Mouse (Mus musculus) cerebellum, postnatal 36 days (tissue): Measurements from ENCODE around the gene Nhlh2.

Source experiments
- DNase-seq, 2 experiments: peaks; one replicate each; pipeline ENCODE4 v3.0.0; 2021 to 2022; ENCODE audit warnings: mixed read lengths in 2 of 2

Nhlh2 gene

GRCm38 (mm10) chr3:102025659-102026058 lies 15.8 kb downstream of the Nhlh2 start:
- DNase-seq, result no peak

DNA sequence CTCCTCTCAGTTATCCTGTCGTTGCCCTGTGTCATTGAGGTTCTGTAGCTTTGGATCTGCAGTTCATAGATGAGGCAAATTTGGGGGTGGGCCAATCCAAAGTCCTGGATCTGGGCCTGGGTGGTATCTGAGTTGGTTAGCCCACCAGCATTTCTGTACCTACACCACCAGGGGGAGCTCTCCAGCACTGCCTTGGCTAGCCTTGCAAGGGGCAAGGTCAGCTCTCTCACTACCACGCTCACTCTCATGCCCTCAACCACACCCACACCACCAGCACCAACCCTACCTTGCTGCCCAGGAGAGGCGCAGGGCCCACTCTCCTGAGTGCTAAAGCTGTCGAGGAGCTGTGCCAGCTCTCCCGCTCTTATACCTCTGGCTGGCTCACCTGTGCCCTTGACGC lies 18.0 kb downstream of the Nhlh2 start:
- peak in 1 of 2 experiments; percentile 7 for DNase-seq

DNA sequence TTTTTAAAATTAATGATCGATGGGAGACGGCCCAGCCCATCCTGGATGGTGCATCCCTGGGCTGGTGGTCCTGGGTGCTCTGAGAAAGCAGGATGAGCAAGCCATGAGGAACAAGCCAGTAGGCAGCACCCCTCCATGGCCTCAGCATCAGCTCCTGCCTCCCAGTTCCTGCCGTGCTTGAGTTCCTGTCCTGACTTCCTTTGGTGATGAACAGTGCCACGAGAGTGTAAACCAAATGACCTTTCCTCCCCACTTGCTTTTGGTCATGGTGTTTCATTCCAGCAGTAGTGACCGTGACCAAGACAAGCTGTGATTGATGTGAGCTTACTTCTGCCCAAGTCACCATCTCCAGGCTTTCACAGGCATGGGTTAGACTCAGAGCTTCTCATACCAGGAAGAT lies 27.9 kb downstream of the Nhlh2 start:
- DNase-seq, result no peak

- DNase-seq, result no peak
Measured at GRCm38 (mm10) chr3:102038608-102039007, 28.7 kb downstream of the Nhlh2 start.

GRCm38 (mm10) chr3:102041632-102042031 lies 31.8 kb downstream of the Nhlh2 start:
- DNase-seq, result no peak

GRCm38 (mm10) chr3:102045071-102045470 lies 35.2 kb downstream of the Nhlh2 start:
- DNase-seq, result peak; percentile 45 to 50

GRCm38 (mm10) chr3:102047532-102047931 lies 37.7 kb downstream of the Nhlh2 start:
- no peak for DNase-seq

DNA sequence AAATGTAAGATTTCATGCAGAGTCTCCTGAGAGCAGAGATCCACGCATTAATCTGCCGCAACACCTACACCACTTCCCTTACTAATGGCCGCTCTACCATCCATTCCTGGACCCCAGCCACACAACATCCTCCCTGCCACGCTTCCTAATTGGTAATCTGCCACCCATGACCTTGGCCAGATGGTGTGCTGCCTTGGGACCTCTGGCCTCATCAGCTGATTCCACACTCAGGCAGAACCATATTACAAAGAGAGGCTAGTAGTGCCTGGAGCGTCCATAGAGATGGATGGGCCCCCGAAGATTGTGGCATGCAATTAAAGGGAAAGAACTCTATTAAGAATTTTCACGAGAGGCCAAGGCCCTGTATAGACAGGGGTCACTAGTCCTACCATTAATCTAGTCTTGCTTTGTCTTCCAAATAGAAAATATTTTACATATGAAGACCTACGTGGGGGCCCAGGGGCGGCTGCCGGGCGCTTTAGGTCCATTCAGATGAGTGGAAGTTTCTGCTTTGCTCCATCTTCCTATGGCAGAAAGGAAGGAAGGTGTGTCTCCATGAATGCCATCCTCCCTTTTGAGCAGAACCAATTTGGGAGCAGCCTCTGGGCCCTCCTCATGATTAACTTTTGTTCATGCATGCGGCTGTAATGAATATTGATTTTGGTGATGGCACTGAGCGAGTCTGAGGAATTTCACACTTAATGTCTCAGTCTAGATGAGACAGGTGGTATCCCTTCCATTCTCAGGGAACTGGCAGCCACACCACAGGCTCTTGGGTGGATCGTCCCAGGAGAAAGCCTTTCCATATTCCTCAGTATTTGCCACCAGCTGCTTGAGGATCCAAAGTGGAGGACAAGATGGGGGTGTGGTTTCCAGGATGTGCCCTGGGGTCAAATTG lies 39.6 kb downstream of the Nhlh2 start:
- DNase-seq, result no peak

DNA sequence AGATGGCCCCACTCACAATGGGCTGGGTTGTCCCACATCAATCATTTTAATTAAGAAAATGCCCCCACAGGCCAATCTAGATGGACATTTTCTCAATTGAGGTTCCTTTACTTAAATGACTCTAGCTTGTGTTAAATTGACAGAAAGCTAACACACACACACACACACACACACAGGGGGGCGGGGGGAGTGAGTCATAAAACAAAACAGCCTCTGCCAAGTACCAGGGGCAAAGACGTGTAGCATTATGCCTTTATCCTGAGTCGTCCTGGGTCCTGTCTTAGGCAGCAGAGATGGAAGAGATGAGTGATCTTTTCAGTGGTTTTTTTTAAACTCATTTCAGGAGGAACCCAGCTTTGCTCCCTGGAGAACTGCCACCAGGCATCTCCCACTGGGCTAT lies 42.2 kb downstream of the Nhlh2 start:
- no peak for DNase-seq

DNA sequence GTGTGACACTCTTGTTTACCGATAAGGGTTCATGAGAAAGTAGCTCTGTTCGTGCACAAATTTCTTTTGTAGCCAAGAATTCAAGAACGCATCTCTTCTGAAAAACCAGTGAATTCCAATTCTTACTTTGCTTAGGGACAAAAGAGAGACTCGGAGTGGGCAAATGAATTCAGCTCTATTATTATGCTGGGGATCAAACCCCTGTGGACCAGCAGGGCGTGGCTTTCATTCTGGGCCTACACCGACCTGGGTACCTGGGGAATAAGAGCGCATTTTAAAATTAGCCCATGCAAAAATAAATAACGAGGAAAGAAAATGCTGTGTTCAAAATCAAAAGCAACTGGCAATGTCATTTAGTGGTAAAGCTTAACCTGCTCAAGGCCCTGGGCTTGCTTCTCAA lies 43.4 kb downstream of the Nhlh2 start:
- DNase-seq, result no peak

DNA sequence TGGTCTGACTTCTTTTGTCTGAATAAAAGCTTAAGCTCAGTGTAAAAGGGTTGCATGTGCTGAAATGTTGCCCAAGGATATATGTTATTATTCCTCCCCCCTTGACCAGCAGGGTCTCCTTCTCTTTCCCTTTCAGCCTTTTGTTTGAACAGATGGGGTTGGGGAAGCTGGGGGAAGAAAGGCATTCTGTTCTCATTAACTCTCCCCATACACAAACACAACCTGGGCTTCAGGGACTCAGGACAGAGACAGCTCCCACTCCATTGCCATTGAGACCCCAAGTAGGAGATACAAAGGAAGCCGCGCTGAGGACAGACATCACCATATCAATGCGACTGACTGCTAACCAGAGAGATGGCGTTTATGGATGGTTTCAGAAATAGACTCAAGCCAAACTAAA lies 46.0 kb downstream of the Nhlh2 start:
- no peak for DNase-seq

DNA sequence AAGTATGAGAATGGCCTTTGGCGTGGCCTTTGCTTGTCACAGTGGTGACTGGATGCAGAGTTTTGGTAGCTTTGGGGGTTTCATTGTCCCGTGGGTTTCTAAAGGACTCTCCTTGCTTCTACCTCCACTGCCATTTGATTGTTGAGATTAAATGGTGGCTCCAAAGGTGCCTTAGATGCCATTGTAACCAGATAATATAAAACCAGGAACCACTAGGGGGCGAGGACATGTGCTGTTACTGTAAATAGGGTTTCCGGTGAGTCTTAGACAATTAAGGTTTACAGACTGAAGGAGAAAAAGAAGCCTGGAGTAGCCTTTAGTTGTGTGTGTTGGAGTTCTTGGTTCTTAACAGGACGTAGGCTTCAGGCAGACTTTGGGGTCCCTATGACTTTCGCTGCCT lies 50.2 kb downstream of the Nhlh2 start:
- DNase-seq, result no peak

DNA sequence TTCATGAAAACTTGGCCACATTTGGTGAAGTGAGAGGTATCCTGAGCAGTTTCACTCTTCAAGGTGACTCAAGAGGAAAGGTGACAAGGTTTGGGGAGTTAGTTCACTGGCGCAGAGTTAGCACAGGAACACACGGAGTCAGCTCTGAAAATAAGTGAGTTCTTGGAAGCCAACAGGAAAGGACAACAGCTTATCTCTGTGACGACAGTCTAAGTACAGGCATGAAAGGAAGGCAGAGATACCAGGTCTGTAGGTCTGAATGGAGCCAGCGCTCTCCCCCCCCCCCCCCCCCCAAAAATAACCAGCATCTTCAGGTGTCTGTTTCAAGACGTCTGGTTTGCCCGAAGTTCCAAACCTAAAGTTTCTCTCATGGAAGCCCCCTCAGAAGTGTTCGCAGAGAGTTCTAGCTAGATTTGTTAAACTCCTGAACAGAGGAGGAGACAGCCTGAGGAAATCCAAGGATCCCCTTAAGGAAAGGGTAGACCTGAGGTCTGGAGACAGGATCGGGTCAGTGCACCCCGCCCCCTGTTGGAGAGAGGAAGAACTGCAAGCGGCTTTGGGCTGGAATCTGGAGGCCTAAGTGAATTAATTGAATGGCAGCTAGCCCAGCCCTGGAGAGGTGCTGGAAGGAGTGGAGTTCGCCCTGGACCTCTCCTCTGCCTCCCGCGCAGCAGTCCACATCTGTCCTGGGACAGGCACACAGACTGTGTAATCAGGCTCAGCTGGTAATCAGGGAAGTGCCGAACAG lies 52.2 kb downstream of the Nhlh2 start:
- DNase-seq, result peak; percentile 77 to 80

DNA sequence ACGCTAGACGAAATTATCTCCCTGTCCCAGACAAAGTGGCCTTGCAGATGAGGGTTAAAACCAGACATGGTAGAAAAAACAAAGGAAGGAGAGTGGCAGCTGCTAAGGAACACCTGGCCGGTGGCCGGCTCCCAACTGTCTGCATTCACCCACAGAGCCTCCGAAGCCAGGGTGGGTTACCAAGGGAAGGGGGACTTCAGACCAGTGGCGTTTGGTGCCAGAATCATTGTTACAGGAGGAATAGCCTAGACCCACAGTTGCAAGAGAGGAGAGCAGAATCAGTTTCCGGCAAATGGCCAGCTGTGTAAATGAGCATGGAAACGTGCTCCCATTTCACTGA lies 52.8 kb downstream of the Nhlh2 start:
- no peak for DNase-seq

GRCm38 (mm10) chr3:102063273-102064120 lies 53.6 kb downstream of the Nhlh2 start:
- no peak for DNase-seq

GRCm38 (mm10) chr3:102064566-102064965 lies 54.7 kb downstream of the Nhlh2 start:
- DNase-seq, result no peak
